Mouse (Mus musculus) CH12F3 (cell line): ENCODE data around the gene Itpa.

Experiments used
- in situ Hi-C: fragments of 300-500 bp; cut with MboI; formaldehyde crosslinking; loops from 2 replicates; pipeline ENCODE4 v1.14.3; 2020; ENCODE audit warnings: low sequenced_read_pairs

Itpa gene

DNA sequence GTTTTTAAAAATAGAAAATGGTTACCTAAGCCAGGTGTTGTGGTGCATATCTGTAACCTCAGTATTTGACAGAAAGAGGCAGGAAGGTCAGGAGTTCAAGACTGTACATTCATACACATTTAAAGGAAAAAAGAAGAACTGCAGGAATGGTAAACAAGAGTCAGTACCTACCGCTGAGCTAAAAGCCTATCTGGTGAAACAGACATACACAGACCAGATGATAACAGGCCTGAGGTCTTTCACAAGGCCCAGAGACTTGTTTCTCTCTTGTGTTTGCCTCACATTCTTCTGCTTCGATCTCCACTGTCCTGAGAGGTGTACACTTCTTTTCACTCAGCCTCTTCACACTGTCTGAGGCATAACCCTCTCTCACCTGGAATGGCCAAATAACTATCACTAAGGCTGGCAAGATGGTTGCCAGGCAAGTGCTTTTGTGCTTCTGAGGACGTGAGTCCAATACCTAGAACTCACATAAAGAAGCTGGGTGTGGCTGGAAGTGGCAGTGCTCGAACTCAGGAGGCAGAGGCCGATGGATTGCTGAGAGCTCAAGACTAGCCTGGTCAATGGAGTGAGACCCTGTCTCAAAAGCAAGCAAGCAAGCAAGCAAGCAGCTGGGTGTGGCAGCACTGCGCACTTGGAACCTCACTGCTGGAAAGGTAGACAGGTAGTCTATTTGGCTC lies 11.6 kb upstream of the Itpa start:
- in situ Hi-C loops, result no loop called here

DNA sequence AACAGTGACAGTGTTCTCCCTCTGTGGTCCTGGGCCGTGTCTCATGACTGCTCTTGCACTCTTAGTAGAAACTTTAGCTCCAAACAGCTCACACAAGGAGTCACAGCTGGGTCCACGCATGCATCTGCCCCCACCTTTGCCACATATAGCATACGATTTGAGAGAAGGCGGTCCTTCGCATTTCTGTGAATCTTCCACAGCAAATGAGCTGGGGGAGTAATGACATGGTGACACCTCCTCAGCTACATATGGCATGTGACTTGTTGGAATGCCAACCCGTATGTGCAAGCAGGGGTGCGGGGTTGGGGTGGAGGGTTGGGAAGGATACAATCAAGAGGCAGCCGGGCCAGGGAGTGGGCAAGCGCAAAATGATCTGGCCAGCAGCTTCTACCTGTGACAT lies 10.9 kb upstream of the Itpa start:
- in situ Hi-C loops, result no loop called here

- in situ Hi-C loops, result no loop called here
These were observed 9.9 kb upstream of the Itpa start for GRCm38 (mm10) chr2:130657541-130657940.

- in situ Hi-C loops, result no loop called here
These were observed 8.9 kb upstream of the Itpa start for GRCm38 (mm10) chr2:130658530-130658929.

DNA sequence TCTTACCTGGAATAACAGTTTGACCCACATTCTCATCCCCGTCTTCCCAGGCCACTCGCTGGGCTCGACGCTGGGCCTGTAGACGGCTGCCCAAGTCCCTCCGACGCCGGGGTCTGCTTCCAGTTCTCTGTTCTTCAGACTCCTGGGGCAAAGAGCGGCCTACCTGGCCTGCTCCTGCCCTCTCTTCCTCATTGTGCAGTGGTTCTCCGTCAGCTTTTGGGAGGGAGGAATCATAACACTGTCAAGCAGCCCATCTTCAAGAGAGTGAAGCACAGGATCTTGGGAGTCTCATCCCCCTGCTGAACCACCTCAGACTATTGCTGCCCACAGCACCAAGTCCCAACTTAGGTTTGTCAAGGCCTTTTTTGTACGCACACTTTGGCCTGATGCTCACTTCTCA lies 4.1 kb upstream of the Itpa start:
- in situ Hi-C loops, result no loop called here

GRCm38 (mm10) chr2:130664102-130664701 lies 3.2 kb upstream of the Itpa start, which contains the start of gene Ddrgk1:
Gene Ddrgk1 (minus strand): TSS chr2:130664659.
- in situ Hi-C loops, result no loop called here

DNA sequence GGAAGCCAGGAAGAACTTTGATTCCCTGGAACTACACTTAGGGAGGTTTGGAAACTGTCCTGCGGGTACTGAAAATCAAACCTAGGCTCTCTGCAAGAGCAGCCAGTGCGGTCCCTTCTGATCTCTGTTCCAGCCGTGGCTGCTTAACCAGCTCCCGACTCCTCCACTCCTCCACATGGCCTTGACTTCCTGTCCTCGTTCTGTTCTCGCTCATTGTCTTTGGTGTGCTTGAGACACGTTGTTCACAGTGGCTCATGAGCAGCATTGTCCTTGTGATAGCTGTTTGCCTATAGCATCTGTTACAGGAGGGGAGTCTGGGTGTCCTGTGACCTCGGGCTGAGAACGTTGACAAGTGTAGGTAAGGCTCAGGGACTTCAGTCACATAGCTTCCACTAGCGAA lies 9.8 kb downstream of the Itpa start:
- in situ Hi-C loops, result no loop called here

DNA sequence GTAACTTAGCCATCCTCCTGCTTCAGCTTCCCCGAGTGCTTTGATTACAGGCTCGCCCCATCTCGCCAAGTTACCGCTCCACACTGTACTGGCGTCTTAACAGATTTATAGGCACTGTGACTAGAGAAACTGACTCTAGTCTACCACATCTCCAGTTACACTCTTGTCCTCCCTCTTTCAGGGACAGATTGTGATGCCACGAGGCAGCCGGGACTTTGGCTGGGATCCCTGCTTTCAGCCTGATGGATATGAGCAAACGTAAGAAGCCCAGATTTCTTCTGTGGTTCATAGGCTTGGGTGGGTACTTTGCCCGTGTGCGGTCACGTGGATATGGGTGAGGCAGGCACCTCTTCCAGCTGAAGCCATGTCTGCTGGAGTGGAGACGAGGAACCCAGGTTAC lies 11.7 kb downstream of the Itpa start:
- in situ Hi-C loops, result no loop called here

GRCm38 (mm10) chr2:130679899-130680298 lies 12.5 kb downstream of the Itpa start:
- in situ Hi-C loops, result no loop called here

DNA sequence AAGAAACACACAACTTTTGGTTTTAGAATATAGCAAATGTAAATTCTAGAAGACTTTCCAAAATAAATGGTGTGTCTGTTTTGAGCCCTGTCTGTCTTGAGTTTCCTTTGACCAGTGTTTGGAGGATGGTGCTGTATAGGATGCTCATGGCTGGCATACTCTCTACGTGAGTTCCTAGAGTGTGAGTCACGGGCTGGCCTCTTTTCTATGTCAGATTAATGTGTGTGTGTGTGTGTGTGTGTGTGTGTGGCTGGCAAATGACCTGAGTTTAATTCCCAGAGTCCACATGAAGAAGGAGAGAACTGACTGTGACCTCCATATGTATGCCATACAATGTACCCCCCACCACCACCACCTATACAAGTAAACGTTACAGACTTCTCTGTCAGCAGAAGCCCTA lies 14.1 kb downstream of the Itpa start:
- in situ Hi-C loops, result no loop called here

GRCm38 (mm10) chr2:130685426-130685825 lies 18.0 kb downstream of the Itpa start:
- in situ Hi-C loops, result no loop called here

GRCm38 (mm10) chr2:130689011-130689410 lies 21.6 kb downstream of the Itpa start:
- in situ Hi-C loops, result no loop called here

DNA sequence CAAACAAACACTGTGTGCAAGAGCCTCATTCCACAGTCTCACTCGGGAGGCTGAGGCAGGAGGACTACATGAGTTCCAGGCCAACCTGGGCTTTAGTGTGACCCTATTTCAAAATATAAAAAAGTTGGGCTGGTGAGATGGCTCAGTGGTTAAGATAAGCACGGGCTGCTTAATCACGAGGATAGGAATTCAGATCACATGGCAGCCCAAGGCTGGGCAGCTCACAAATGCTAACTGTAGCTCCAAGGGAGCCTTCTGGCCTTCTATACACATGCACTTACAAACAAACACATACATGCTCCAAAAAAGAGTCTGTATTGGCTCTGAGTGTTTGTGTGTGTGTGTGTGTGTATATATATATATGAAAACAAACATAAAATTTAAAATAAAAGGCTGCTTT lies 26.2 kb downstream of the Itpa start:
- in situ Hi-C loops, result no loop called here

GRCm38 (mm10) chr2:130696700-130697152 lies 29.3 kb downstream of the Itpa start:
- in situ Hi-C loops, result no loop called here

DNA sequence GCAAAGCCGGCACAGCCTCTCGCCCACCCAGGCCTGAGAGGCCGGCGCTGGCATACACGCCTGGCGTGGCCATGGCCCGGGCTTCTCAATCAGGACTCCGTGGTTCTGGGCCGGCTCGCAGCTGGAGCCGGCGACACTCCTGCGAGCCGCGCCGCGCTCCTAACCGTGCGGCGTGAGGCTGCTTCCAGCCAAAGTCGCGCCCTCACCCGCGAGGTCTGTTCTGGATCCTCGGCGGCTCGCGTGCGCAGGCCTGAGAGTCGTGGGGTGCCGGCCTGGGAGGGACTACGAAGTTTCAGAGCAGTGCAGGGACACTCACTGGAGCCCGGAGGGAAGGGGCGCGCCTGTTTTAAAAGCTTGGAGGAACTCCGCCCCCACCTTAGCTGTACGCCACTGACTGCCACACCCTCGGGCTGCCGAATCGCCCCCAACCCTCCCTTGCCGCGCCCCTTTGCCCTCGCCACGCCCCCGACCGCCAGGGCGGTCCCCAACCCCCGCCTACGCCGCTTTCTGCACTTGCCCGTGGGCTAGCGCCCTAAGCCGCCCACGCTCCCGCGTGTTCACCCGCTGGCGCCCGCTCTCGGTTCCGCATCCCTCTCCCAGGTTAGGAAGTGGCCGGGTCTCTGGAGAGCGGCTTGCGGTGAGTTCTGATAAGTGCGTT lies 29.9 kb downstream of the Itpa start, which contains the start of gene Slc4a11:
Slc4a11 (minus strand) TSS at position 367 of the 658 bp plus-strand sequence.
- in situ Hi-C loops, result no loop called here

GRCm38 (mm10) chr2:130697821-130698266 lies 30.4 kb downstream of the Itpa start:
- in situ Hi-C loops, result no loop called here

DNA sequence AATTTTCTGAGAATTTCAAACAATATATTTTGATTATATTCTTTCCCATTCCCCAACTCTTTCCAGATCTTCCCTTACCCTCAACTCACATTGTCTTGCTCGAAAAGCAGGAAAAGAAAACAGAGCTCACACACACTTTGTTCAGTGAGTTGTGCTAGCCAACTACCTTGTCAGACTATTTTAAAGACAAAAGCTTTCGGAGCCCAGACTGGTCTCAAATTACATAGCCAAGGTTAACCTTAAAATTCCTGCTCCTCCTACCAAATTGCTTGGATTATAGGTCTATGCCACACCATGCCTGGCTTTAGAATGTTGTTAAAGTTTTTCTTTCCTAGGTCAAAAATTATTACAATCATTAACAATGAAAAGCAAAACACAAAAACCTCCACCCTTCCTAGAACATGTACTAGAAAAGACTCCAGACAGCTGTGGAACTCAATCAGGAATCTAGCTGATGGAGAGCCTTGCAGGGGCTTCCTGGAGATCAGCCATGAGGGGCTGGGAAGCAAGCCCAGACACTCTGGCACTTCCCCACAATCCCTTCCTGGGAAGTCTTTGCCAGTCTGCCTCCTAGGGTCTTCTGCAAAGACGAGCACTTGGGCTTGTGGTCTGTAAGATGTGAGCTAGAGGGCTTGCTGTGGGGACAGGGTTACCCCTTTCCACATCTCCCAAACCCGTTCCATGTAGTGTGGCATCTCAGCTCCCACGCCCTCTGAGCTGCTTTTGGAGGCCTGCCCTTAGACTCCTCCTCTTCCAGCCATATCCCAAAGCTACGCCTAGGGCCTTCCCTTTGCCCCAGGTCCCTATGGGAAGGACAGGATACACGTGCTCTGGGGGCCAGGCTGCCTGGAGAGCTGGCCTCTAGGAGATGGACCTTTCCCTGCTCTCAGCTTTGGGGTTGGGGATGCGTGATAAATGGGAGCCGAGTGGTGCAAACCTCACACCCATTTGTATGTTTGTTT lies 36.9 kb downstream of the Itpa start:
- in situ Hi-C loops, result no loop called here

- in situ Hi-C loops, result no loop called here
These were observed 37.8 kb downstream of the Itpa start for GRCm38 (mm10) chr2:130705178-130705577.

GRCm38 (mm10) chr2:130706602-130707001 lies 39.2 kb downstream of the Itpa start:
- in situ Hi-C loops, result no loop called here

- in situ Hi-C loops, result no loop called here
These were observed 39.6 kb downstream of the Itpa start for GRCm38 (mm10) chr2:130707057-130707456.

- in situ Hi-C loops, result no loop called here
These were observed 50.5 kb downstream of the Itpa start for GRCm38 (mm10) chr2:130717951-130718350.
